Mouse (Mus musculus) layer of hippocampus, postnatal 36 days (tissue): ENCODE results near the gene Gm11627. TPM values are rescaled to one million over a fixed set of nuclear protein-coding genes. Genes with fewer than 3 reads are reported as not detected.
"Not testable (repeated sequence)": the region's sequence is repeated elsewhere in the genome, so short reads cannot be mapped to it uniquely, and the experiment has no call there.

Experiments
- DNase-seq, 2 experiments: peaks; one replicate each; pipeline ENCODE4 v3.0.0; 2022
- total RNA-seq, 2 experiments: library from RNA; stranded (reverse); gene quantifications; 2 replicates each; pipeline ENCODE4 v1.2.3; 2021

Gene Gm11627
- total RNA-seq, 2 experiments from 2014 or later = 0.90 to 3.2 TPM

- no peak for DNase-seq
Observed at GRCm38 (mm10) chr11:102558704-102559103, 20.6 kb downstream of the Gm11627 start.

GRCm38 (mm10) chr11:102557386-102557785, 21.9 kb downstream of the Gm11627 start:
- no peak for DNase-seq

GRCm38 (mm10) chr11:102556716-102557074, 22.6 kb downstream of the Gm11627 start:
- no peak for DNase-seq

- peak; percentile 94 to 95 for DNase-seq
Observed at GRCm38 (mm10) chr11:102556031-102556715, 23.1 kb downstream of the Gm11627 start, which contains the start of gene Gpatch8. Gpatch8 (minus strand) TSS chr11:102556392.

- no peak for DNase-seq
Observed at GRCm38 (mm10) chr11:102555400-102556030, 23.7 kb downstream of the Gm11627 start.

GRCm38 (mm10) chr11:102552051-102552450, 27.2 kb downstream of the Gm11627 start:
- no peak for DNase-seq

- DNase-seq = no peak
Observed at GRCm38 (mm10) chr11:102551176-102551575, 28.1 kb downstream of the Gm11627 start.

- DNase-seq = no peak
Observed at GRCm38 (mm10) chr11:102541471-102541870, 37.8 kb downstream of the Gm11627 start.

GRCm38 (mm10) chr11:102540286-102540685, 39.0 kb downstream of the Gm11627 start:
- not testable (repeated sequence) for DNase-seq

GRCm38 (mm10) chr11:102539690-102540089, 39.6 kb downstream of the Gm11627 start:
- DNase-seq = no peak

GRCm38 (mm10) chr11:102536210-102536609, 43.1 kb downstream of the Gm11627 start:
- no peak for DNase-seq

GRCm38 (mm10) chr11:102534078-102534477, 45.2 kb downstream of the Gm11627 start:
- no peak for DNase-seq

GRCm38 (mm10) chr11:102531425-102531824, 47.8 kb downstream of the Gm11627 start:
- no peak for DNase-seq

Other genes starting within 250 kb of the Gm11627 start
- under 1 TPM; 0.10 to 0.15 TPM for gene Slc4a1, start 213.3 kb downstream of the Gm11627 start, total RNA-seq
- gene Rundc3a, start 186.1 kb downstream of the Gm11627 start, total RNA-seq = 100 to 1,000 TPM; 455 to 507 TPM
- 10 to 100 TPM; 61.9 to 64.0 TPM for gene Slc25a39, start 171.5 kb downstream of the Gm11627 start, total RNA-seq
- 10 to 100 TPM; 60.3 to 68.3 TPM for gene Grn, start 149.1 kb downstream of the Gm11627 start, total RNA-seq
- 100 to 1,000 TPM in 1 of 2 experiments, 10 to 100 TPM in 1; 97.3 to 111 TPM for gene Fam171a2, start 131.8 kb downstream of the Gm11627 start, total RNA-seq
- gene Itga2b, start 109.3 kb downstream of the Gm11627 start, total RNA-seq = 1 to 10 TPM; 1.3 to 3.8 TPM
- 10 to 100 TPM; 44.1 to 58.6 TPM for gene Gpatch8, start 23.1 kb downstream of the Gm11627 start, total RNA-seq
- 1 to 10 TPM; 6.3 to 8.9 TPM for gene Fzd2, start 24.9 kb upstream of the Gm11627 start, total RNA-seq
- not detected for gene Meioc, start 84.3 kb upstream of the Gm11627 start, total RNA-seq
- gene Ccdc43, start 118.3 kb upstream of the Gm11627 start, total RNA-seq = 10 to 100 TPM; 36.4 to 39.7 TPM
- gene Adam11, start 182.0 kb upstream of the Gm11627 start, total RNA-seq = 100 to 1,000 TPM; 188 to 201 TPM
- gene Gjc1, start 240.2 kb upstream of the Gm11627 start, total RNA-seq = 1 to 10 TPM; 5.1 TPM